Mouse (Mus musculus) granulocyte monocyte progenitor cell, adult 5-6 weeks (primary cell): Measurements from ENCODE around the gene Atg16l1. TPM values are rescaled to one million over a fixed set of nuclear protein-coding genes. Genes with fewer than 3 reads are reported as not detected.

Experiments
- ATAC-seq: replicated peaks from 2 replicates; pipeline ENCODE4 v1.8.0; 2016; ENCODE audit warnings: mild to moderate bottlenecking, moderate TSS enrichment, inconsistent platforms; ENCODE audit not compliant: poor library complexity, severe bottlenecking
- total RNA-seq, 2 experiments: library from RNA; stranded (forward) in 1 of 2; stranded (reverse) in 1 of 2; fragments of 200-712, 200-1000 nt in 1 of 2; fragments of >200 nt in 1 of 2; fragmentation: Nextera tagmentation in 1 of 2; gene quantifications; 2 replicates each; pipeline ENCODE4 v1.2.3; 2014 to 2017

Atg16l1 gene
- total RNA-seq, 2 experiments from 2014 or later, result 26.5 to 51.9 TPM

DNA sequence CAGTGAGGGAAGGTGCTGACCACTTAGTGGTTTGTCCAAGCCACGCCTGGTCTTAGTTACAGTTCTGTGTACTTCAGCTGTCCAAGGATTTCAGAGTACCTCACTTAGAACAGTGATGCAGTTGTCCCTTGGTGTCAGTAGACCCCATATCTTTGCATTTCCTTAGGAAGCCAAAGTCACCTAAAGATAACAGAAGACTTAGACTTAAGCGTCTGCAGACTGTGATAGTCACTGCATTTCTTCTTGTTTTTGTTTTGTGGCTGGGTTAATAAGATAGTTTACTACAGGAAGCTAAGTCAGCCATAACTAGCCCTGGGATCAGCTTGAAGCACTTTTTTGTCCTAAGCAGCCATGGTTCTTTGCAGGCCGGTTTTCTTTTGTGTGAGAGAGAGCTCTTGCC lies 14.8 kb downstream of the Atg16l1 start:
- ATAC-seq, result no peak

DNA sequence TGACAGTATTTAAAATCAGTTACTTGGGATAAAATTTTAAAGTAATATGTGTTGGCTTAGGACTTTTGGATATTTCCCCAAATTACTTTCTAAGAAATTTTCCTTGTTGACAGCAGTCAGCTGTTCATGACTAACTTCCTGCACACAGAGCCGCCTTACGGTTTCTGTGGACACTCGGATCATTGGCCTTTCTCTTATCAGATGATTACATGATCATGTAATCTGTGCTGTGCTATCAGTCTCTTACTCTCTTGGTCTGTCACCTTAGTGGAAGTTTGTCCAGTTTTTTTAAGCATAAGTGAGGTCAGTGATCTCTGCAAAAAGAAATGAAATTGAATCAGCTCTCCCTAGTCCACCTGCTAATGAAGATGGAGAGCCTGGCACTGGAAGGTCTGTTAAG lies 16.1 kb downstream of the Atg16l1 start:
- no peak for ATAC-seq

DNA sequence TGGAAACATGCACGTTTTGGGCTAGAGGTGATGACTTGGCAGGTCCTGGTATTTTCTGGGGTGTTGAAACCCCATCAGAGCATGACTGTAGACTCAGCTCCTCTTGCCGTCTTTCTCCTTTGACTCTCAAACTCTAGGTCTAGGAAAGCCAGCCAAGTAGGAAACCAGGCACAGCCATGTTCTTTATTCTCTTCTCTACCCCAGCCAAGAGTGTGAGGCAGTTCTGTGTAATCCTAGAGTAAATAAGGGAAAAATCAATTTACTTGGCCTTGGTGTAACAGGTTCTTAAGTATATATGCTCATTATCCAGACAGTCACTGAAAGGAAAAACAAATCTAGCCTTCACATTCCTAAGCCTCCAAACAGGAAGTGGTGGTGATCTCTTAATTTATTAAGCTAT lies 17.7 kb downstream of the Atg16l1 start:
- ATAC-seq, result no peak

DNA sequence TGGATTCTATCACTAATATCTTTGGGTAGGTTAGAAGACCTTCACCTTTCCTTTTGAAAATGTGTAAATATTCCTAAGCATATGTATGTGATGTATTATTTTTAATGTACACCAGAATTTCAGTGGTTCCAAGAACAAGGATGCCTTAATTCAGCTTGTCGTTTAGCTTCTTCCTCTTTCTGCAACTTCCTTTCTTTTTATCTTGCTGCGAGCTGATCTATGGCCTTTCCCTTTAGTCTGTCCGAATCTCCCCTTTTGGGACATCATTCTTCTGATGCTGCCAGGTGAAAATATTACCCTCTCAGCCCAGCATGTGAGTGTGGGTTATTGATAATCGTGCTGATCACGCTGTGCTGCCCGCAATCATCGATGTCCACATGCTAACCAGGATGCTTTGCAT lies 19.2 kb downstream of the Atg16l1 start:
- ATAC-seq, result no peak

DNA sequence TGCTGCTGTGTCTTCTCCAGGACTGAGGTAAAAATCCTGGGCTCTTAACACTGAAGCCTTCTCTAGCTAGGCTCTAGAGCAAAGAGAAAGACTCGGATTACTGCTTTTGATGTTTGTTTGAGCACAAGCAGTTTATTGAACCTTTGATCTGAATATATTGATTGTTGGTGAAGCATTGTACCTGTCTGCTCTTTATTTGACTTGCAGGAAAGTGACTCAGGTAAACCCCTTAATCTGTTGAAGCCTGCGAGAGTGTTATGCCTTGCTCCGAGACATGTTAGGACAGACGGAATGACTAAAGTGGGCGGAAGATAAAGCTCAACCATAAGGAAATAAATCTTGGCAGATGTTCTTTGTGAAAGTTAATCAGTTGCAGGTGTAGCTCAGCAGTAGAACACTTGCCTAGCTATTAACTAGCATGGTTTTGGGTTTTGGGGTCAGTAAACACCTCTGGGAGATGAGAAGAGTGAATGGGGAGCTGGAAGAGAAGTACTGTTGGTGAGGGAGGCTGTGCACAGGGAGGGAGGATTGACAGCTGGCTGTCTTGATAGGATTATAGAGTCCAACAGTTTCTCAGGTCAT lies 23.6 kb downstream of the Atg16l1 start:
- ATAC-seq, result no peak

DNA sequence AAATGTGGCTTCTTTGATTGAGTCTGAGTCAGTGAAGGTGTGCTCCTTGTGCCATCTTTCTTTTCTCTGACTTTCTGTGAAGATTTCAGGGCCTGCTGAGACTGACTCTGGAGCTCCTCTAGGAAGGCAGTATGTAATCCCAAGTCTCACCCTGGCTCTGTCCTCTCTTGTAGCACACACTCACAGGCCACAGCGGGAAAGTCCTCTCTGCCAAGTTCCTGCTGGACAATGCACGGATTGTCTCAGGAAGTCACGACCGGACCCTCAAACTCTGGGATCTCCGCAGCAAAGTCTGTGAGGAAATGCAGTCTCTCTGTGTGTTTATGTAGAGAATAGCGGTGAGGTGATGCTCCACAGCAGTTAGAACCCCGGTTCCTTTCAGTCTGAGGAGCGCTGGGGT lies 30.0 kb downstream of the Atg16l1 start:
- no peak for ATAC-seq

DNA sequence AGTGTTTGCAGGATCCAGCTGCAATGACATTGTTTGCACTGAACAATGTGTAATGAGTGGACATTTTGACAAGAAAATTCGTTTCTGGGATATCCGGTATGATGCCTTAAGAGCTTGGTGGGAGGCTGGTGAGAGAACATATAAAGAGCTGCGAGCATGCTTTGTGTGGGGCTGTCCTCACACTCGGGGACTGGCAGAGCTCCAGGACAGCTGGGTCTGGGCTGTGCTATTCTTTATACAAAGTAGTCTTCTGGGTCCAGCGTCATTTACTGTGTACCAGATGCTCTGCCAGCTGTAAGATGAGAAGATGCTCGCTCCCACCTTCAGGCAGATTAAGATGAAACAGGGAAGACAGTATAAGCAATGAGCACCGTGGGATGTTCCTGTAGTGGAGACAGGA lies 30.6 kb downstream of the Atg16l1 start:
- no peak for ATAC-seq

DNA sequence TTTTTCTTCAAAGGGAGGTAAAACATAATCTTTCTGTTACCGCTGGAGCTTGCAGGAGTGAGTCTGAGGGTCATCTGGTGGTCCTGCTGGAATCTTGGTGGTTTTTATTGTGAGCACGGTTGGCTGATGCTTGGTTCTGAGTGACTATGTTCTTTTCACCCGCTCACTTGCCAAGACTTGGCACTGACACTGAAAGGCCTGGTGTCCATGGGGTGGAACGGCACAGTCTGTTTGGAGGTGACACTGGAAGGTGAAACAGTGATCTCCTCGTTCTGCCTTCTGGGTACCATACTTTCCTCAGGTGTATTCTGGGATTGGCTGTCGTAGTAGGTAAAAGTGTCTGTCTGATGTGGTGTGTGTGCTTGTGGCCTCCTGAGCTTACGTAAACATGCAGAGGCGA lies 34.0 kb downstream of the Atg16l1 start:
- ATAC-seq, result no peak

DNA sequence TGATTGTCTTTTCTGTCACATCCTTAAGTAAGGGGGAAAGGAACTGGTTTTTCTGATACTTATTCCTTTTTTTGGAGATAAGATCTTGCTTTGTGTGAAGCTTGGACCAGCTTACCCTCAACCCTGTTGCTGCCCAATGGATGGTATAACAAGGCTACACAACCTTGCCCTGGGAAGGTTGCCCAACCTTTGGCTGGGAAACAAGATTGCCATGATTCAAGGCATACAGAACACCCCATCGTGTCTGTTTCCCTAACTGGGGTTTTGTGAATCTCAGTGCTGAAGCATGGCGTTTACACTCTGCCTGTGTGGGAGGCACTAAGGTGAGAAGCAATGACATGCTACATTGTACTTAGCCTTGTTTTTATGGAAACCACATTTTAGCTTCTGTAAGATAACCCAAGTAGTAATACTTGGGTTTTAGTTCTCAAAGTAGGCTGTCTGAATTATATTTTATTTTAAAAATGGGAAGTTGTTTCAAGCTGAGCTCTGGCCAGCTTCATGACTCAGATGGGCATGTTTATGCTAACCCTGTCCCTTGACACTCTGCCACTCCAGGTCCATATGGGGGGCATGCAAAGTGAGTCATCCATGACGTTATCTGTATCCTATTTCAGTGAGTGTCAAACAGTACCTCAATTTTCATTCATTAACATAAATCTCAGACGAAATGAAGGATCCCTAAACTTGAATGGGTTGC lies 36.9 kb downstream of the Atg16l1 start:
- no peak for ATAC-seq

DNA sequence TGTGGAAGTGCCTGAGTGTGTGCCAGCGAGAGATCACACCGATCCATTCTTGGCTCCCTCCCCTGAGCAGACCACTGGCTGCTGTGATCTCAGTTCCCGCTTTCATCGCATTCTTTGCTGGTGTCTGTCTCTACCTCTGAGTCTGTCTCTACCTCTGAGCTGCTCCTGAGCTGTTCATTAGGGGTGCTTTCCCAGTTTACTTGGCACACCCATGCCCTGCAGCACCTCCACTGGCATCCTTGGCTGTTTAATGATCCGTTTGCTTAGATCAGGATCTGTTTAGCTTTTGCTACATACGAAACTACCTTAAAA lies 37.4 kb downstream of the Atg16l1 start:
- no peak for ATAC-seq

DNA sequence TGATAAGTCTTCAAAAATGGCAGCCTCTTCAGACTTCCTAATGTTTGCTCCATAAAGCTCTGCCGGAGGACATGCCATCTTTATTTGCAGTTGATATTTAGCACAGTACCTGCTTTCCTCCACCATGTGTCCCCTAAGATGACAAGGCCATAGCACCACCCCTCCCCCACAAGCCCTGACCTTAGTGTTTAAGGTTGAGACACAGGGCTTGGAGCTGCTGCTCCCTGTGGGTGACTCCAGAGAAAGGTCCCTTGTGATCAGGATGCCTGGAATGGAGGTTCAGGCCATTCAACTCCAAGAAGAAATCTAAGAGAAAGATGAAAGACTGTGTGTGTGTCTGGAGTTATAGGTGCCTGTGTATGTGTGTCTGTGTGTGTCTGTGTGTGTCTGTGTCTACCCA lies 42.0 kb downstream of the Atg16l1 start:
- no peak for ATAC-seq

DNA sequence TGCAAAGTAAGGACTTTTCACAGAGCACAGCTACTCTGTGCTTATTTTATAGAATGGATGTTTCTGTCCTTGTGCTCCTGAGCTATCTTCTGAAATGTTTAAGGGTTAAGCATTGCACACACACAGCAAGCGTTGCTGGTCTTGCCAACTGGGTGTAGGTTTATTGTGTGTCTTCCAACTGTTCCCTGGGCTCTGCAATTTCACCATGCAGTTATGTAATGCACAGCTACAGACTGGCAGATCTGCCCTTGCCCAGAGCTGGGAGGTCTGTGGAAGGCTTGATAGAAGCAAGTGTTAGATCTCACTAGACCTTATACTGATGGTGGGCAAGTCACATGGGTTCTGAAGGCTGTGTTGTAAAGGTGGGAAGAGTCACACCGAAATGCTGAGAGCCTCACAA lies 42.6 kb downstream of the Atg16l1 start:
- ATAC-seq, result peak; percentile 44; the same call in 1 of the 2 replicates

DNA sequence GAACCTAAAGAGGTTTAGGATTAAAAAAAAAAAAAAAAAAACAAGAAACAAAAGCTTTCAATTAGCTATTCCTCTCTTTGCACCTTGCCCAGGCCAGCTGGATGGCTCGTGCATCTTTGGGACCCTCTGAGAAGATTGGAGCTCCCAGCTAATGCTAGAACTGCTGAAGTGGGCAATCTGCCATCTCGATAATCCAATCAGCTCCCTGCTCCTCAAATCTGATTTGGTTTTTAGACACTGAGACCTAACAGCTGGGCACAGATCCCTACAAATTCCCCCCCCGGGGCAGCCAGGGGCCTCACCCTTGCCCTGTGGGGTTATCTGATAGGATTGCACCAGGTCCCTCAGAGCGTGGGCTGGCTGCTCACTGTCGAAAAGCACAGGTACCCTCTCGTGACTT lies 47.9 kb downstream of the Atg16l1 start, which contains the start of gene Sag:
Sag (plus strand) TSS at position 105 of the 400 bp plus-strand sequence.
- ATAC-seq, result no peak

DNA sequence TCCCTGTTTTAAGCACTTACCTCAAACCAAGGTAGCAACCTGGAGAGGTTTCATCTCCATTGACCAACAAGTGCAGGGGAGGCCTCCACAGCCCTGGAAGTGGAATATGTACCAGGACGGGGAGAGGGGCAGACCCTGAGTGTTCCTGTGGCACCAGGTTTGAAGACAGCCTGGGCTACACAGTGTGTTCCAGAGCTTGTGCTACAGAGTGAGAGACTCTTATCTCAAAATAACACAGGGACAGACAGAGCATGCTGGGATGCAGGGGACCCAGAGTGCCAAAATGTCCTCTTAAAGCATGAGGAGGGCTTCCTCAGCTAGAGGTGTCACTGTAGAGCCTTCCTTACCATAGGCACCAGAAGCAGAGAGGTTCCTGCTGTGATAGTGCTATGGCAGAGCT lies 52.1 kb downstream of the Atg16l1 start:
- no peak for ATAC-seq

DNA sequence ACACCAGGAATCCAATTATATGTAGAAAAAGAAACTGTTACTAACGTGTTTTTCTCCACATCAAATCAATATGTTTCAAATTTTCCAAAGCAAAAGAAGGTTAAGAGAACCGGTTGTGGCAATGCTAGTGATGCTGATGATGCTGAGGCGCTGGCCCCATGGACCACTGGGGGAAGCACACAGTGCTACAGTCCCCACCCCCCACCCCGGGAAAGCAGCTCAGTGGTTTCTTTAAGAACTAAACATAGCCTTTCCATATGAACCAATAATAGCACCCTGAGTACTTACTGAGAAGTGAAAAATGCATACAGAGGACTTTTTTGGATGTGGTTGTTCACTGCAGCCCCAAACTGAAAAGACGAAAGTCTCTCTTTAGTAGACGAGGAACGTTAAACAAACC lies 55.7 kb downstream of the Atg16l1 start:
- no peak for ATAC-seq

DNA sequence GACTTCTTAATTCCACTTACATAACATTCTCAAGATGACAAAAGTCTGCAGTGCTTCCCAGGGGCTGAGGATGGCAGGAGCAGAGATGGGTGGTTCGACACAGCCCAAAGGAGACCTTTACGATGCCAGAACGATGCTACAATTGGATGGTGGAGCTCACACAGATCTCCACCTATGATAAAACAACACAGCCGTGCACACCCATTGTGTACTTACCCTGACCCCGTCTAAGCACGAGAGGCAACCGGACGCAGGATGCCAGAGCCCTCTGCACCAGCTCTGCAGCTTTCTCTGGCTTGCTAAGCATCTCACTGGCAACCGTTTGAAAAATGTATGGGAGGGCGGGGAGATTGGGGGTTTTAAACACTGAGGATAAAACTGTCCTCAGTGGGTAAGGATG lies 56.4 kb downstream of the Atg16l1 start:
- ATAC-seq, result no peak

DNA sequence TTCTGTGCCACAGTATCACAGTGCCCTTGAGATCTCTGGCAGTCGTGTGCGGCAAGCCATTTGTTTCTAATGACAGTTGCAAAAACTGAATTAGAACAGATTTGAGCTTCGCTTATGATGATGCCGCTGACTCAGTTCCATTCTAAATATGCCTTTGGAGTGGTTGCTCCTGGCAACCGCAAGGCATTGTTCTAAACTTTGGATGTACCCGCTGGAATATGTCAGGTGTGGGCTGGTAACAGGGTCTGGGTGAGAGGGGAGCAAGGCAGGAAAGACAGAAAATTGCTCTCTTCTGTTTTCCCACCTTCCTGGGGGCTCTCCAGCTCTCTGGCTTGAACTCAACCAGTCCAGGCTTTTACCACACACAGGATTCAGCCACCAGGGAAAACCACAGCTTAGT lies 57.5 kb downstream of the Atg16l1 start:
- no peak for ATAC-seq

DNA sequence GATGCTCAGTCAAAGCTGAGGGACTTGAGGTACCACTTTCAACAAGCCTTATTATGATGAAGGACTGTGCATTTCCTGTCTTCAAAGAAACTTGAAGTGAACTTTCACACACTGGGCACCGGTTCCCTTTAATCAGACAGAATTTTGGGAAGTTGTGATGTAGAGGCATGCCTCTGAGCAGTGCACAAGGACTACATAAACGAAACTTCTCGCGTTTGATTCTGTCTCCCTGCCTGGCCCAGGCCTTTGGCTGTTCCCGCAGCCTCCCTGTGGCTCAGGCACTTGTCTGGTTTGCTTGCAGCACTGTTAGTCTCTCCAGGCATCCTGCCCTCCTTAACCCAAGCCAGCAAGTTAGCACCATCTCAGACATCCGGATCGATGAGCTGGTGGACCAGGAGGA lies 58.0 kb downstream of the Atg16l1 start:
- peak; percentile 87 for ATAC-seq

DNA sequence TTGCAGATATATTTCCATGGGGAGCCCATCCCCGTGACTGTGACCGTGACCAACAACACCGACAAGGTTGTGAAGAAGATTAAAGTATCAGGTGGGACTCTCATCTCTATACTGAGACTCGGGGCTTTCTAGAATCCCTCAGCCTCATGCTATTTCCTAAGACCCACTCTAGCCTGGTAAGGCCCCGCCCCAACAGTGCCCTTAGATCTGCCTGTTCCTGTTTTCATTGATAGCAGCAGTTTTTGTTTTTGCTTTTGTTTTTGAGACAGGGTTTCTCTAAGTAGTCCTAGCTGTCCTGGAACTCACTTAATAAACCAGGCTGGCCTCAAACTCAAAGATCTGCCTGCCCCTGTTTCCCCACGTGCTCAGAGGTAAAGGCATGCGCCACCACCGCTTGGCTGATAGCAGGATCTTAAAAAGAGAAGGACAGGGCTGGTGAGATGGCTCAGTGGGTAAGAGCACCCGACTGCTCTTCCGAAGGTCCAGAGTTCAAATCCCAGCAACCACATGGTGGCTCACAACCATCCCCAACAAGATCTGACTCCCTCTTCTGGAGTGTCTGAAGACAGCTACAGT lies 68.8 kb downstream of the Atg16l1 start:
- peak; percentile 46; the same call in 1 of the 2 replicates for ATAC-seq

DNA sequence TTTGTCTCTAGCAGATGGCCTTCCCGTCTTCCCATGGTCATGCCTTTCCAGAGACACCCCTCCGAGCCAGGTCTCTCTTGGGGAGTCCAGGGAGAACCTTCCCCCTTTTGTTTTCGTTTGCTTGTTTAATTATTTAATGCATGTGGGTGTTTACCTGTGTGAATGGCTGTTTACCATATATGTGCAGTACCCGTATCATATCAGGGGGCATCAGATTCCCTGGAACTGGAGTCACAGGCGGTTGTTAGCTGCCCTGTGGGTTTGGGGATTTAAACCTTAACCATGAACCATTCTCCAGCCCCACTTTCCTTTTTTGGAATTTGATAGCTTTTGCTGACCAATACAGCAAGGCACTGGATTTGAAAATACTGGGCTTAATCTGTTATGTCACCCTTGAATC lies 69.6 kb downstream of the Atg16l1 start:
- no peak for ATAC-seq

DNA sequence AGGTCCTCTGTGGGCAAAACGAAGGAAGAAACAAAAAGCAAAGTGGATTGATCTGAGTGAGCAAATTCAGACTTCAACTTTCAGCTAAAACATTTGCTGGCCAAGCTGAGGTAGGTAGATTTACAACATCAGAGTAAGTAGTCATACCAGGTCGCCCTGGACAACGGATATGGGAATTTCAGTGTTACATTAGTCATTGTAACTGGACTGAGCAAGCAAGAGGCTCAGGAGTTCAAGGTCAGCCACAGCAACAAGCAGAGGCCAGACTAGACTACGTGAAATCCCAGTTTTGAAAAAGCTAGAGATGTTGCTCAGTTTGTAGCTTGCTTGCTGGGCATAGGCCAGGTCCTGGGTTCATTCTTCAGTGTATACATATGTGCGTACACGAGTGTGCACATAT lies 70.3 kb downstream of the Atg16l1 start:
- ATAC-seq, result no peak

DNA sequence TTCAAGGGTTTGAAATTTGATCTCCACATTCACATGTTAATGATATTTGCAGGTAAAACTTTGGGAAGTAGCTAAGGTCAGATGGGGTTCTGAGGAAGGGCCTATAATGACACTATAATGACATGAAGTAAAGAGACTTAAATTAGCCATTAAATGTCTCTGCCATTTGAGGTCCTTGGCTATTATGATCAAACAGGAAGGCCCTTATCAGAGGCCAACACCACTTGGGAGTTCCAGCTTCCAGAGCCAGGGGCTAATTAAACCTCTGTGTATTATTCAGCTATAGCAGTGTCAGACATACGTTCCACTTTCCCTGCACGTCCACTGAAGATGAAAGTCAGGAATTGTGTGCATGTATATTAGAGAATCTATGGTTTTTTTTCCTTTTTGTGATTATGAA lies 70.8 kb downstream of the Atg16l1 start:
- ATAC-seq, result no peak
